Mouse (Mus musculus): ENCODE measurements around the gene Galnt9. TPM values are rescaled to one million over a fixed set of nuclear protein-coding genes. Genes with fewer than 3 reads are reported as not detected.

Gene Galnt9
- polyA plus RNA-seq, 1 experiment, result 0.27 TPM

- WGBS, result 72% methylated on average over 4 of the region's 4 CpGs
- DNase-seq (ENCODE audit: low read depth, low spot score), result no peak
These were observed 13.1 kb upstream of the Galnt9 start for GRCm38 (mm10) chr5:110531091-110531490.

GRCm38 (mm10) chr5:110534402-110534801, 9.8 kb upstream of the Galnt9 start:
- DNase-seq (ENCODE audit: low read depth, low spot score), result no peak
- 83% methylated on average over 1 of the region's 1 CpGs for WGBS

- no peak for DNase-seq (ENCODE audit: low read depth, low spot score)
- WGBS, result 88% methylated on average over 8 of the region's 8 CpGs
These were observed 8.2 kb upstream of the Galnt9 start for GRCm38 (mm10) chr5:110535964-110536363.

DNA sequence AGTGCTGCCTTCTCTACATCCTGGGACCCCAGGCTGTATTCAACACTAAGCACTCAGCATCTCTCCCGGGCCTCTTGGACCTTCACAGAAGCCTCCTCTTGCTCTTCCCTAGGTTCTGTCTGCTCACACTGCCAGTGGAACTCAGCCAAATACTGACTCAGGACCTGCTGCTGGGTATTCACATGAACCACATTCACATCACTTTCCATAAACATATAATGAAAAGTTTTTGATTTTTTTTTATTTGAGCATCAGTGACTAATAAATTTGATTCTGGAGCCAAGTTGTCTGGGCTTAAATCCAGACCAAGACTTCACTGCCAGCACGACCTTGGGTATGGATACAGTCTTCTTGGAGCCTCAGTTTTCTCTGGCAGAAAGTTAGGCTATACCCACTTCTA, 3.2 kb upstream of the Galnt9 start:
- WGBS, result 46% methylated on average over 2 of the region's 2 CpGs
- no peak for DNase-seq (ENCODE audit: low read depth, low spot score)

DNA sequence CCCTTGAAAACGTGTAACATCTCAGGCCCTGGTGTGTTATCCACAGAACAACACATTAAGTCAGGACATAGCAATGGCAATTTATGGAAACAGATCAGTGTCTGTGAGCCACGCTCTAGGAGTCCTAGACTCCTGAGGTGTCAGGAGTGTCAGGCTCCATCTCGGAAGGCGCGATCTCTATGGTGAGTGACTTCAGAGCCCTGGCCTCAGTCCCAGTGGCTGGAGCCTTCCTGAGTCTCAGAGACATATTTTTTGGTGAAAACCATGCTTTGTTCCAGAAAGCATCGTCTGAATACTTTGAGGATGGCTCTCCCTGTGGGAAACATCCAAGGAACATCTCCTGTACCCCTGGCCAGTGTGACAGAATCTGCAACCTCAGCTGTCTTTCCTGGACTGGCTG, 2.7 kb upstream of the Galnt9 start:
- 61% methylated on average over 6 of the region's 6 CpGs for WGBS
- DNase-seq (ENCODE audit: low read depth, low spot score), result no peak

GRCm38 (mm10) chr5:110544691-110545069, 525 bp downstream of the Galnt9 start:
- DNase-seq (ENCODE audit: low read depth, low spot score), result no peak
- 5% methylated on average over 24 of the region's 24 CpGs for WGBS

- DNase-seq (ENCODE audit: low read depth, low spot score), result no peak
- WGBS, result 77% methylated on average over 7 of the region's 7 CpGs
These were observed 1.2 kb downstream of the Galnt9 start for GRCm38 (mm10) chr5:110545311-110545710.

GRCm38 (mm10) chr5:110546136-110546535, 2.0 kb downstream of the Galnt9 start:
- WGBS, result 62% methylated on average over 11 of the region's 11 CpGs

DNA sequence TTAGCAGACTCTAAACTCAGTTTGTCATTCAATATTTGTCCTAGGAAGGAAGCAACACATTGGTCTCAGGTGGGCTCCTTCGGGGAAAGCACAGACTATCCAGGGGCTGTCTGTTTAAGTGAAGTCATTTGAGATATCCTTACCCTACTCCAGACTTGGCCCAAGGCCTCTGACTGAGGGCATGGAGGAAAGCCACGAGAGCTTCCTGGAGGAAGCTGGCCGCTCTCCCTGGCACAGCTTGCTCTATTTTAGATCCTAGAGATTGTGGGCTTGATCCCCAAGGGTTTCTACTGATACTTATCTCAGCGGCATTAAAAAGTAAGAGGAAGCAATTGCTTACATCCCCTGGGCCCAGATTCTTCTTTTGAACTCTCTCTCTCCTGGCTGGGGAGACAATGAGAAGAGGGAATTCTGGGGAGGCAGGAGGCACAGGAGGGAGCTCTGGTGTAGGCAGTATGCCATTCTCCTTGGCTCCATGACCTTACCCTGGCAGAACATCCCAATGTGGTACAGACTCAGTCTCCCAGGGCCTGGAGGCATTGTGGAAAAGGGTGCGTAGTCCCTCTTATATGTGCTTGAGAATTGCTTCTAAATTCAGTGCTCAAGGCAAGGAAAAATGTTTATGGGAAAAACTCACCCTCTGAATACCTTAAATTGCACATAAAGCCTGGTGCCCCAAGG, 2.7 kb downstream of the Galnt9 start:
- DNase-seq (ENCODE audit: low read depth, low spot score), result no peak
- 70% methylated on average over 5 of the region's 5 CpGs for WGBS

More at GRCm38 (mm10) chr5:110546136-110546535, 2.0 kb downstream of the Galnt9 start:
- no peak for DNase-seq (ENCODE audit: low read depth, low spot score)

GRCm38 (mm10) chr5:110548446-110548845, 4.3 kb downstream of the Galnt9 start:
- DNase-seq (ENCODE audit: low read depth, low spot score), result no peak
- WGBS, result 47% methylated on average over 7 of the region's 7 CpGs

DNA sequence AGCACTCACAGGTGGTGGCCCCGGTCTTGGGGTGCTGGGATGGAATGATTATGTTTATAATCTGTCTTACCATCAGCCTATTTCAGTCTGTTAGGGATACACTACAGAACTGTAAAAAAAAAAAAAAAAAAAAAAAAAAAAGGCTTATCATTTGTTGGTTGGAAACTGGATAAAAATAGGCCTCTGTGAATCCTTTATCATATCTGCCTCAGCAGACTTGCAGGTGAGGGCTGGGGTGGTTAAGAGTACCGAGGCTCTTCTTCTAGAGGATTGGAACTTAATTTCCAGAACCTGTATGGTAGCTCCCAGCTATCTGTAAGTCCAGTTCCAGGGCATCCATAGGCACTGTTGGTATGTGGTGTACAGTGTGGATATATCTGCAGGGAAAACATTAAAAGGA, 6.0 kb downstream of the Galnt9 start:
- WGBS, result 49% methylated on average over 2 of the region's 2 CpGs

GRCm38 (mm10) chr5:110550841-110551240, 6.7 kb downstream of the Galnt9 start:
- no peak for DNase-seq (ENCODE audit: low read depth, low spot score)
- WGBS, result 25% methylated on average over 4 of the region's 4 CpGs

More for the DNA sequence above, 6.0 kb downstream of the Galnt9 start:
- no peak for DNase-seq (ENCODE audit: low read depth, low spot score)

GRCm38 (mm10) chr5:110552005-110552404, 7.8 kb downstream of the Galnt9 start:
- 64% methylated on average over 3 of the region's 3 CpGs for WGBS
- DNase-seq (ENCODE audit: low read depth, low spot score), result no peak

- no peak for DNase-seq (ENCODE audit: low read depth, low spot score)
- 57% methylated on average over 4 of the region's 4 CpGs for WGBS
These were observed 9.2 kb downstream of the Galnt9 start for GRCm38 (mm10) chr5:110553315-110553714.

DNA sequence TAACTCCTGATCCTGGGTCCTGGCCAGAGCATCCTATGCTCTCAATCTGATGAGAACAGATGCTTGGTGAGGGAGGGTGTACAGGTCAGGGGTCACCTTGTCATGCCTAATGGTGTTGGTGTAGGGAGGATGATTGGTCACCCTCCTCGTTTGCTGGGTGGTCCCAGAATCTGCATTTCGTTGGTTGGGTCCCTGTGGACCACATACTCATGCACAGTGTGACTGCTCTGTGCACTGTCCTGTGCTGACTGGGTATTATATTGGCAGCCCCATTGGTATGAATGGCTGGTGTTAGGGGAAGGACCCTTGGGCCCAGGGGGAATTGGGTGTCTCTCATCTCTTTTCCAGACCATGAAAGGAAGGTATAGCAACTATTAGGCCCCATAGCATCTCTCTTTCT, 11.0 kb downstream of the Galnt9 start:
- 39% methylated on average over 2 of the region's 2 CpGs for WGBS
- no peak for DNase-seq (ENCODE audit: low read depth, low spot score)

DNA sequence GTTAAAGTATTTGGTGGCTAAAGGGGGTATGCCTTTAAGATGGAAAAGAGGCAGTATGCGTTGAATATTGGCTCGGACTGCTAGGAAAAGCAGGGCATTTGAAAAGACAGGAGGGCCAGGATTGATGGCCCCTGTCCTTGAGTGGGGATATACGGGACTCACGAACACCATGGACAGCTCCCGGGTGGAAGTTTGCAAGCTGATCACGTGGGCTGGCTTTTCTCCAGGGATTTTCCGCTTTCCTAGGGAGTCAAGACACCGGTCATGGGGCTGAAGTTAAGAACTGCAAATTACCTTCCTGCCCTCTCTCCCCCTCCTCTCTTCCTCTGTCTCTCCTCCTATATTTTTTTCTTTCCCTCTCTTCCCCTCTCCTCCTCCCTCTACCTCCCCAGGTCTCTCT, 14.2 kb downstream of the Galnt9 start:
- 8% methylated on average over 8 of the region's 8 CpGs for WGBS
- DNase-seq (ENCODE audit: low read depth, low spot score), result no peak

GRCm38 (mm10) chr5:110559679-110560078, 15.5 kb downstream of the Galnt9 start:
- no peak for DNase-seq (ENCODE audit: low read depth, low spot score)
- 88% methylated on average over 8 of the region's 8 CpGs for WGBS

DNA sequence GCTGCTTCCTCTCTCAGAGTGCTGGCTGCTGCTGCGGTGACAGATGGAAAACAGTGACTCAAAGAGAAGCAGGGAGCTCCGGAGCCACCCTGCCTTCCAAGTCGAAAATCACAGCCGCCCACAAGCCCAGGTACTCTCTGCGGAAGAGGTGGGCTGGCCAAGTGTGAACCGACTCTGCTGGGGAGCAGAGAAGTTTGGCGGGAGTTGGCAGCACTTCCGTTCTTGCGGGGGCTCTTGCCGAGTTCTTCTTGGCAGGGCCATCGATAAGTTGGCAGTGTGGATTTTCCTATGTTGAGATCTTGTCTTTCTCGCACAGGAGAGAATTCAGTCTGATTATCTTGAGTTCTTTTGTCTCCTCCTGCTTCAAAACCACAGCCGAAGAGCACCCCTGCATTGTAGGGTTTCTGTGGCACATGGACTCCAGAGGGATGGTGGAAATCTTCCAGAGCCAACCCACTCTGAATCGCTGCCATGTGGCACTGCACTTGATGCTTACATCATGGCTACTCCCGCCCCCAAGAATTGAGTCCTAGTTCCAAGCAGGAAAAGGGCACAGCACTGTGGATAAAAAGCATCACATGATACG, 18.7 kb downstream of the Galnt9 start:
- 77% methylated on average over 16 of the region's 16 CpGs for WGBS
- no peak for DNase-seq (ENCODE audit: low read depth, low spot score)

DNA sequence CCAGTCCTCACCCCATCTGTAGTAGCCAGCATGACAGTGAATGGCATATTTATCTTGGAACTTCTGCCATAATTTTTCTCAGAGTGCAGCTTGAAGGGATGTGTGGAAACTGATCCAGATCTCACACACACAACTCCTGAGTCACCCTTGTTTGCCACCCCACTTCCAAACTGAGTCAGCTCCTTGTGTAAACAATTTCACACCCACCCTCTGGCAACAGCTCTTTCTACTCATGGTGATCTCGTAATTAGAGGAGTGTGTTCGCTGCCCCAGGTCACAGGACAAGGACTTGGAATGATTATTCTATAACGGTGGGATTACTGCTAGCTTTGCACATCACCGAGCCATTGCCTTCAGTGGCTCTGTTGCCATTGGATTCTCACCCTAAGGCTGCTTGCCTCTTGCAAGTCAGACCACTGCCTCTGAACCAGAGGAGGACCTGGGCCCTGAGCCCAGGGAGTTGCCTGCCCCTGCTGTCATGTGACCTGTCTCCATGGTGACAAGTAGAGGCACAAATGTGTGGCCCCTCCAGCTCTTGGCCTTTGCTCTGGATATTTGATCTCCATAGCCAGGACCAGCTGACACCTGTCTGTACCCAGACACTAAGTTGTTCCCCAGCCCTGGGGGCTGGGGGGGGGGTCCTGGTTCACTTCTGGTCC, 21.0 kb downstream of the Galnt9 start:
- 17% methylated on average over 4 of the region's 4 CpGs for WGBS
- no peak for DNase-seq (ENCODE audit: low read depth, low spot score)

DNA sequence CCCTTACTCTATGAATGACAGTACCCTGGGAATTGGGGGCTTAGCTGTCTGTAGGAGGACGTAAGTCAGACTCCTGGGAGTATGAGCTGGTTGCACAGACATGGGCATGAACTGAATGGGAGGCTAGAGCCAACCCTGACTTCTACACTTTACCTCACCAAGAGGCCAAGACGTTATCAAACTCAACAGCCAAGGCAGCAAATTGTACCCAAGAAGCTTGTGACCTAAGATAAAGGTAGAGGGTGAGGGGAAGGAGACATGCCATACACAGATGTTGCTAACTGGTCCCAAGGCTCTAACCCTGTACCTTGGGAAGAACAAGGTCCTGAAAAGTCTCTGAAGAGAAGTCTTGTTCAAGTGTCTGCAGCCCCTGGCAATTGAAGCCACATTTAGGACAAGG, 23.4 kb downstream of the Galnt9 start:
- WGBS, result 74% methylated on average over 2 of the region's 2 CpGs

GRCm38 (mm10) chr5:110574888-110575287, 30.7 kb downstream of the Galnt9 start:
- no peak for DNase-seq (ENCODE audit: low read depth, low spot score)
- WGBS, result 59% methylated on average over 6 of the region's 6 CpGs

More for the DNA sequence above, 23.4 kb downstream of the Galnt9 start:
- DNase-seq (ENCODE audit: low read depth, low spot score), result no peak

Data from large intestine, adult 2 months (tissue).